Mouse (Mus musculus) kidney, postnatal 36 days (tissue): ENCODE measurements at regions not wholly inside any gene's neighbourhood (a gene's known extent, or its start where the extent isn't known, plus 50 kb on each side); places are given as distances from the start of the nearest gene placed in this dataset.

Source experiments
- DNase-seq, 2 experiments: peaks; one replicate each; pipeline ENCODE4 v3.0.0; 2021 to 2022; ENCODE audit warnings: mixed read lengths in 2 of 2

DNA sequence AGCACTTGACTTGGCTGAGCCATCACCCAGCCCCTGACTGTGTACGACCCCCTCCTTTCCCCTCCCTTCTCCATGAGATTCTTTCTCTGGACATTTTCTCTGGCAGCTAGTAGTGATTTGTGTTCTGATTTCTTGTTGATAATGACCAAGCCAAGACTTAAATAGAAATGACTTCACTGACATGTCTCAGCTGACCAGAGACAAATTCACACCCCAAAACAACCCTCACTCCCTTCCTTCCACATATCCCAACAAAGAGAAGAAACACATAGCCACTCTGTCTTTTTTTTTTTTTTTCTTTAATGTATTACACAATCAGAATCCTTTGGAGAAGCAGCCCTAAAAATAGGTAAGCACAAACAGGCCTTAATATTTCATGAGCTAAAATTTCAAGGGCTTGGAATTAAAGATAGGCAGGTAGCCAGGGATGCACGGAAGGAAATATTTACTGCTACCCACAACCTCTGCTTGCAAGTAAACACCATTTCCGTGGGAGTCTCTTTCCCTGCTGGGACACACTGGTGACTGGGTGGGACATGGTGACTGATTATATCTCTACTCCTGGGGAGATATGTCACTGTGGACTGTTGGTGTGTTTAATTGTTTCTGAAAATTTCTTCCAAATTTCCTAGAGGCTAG, 272.1 kb upstream of the Adgrl2 start:
- DNase-seq = peak; percentile 25 to 61

DNA sequence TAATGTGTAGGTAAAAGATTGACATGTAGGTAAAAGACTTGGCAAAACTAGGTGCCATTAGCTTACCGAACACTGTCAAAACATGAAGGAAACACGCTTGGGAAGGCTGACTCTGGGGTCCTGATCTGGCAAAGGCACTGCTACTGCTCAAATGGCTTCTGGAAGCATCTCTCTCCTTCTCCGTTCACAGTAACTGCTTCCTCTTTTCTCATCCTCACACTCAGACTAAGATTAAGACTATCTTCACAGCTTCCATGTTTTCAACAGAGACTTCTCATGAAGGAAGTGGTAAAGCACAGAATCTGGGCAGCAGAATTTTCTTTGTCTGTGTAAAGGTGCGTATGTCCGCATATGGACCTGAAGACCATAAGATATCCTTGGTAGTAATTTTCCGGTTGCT, 271.4 kb upstream of the Adgrl2 start:
- no peak for DNase-seq

DNA sequence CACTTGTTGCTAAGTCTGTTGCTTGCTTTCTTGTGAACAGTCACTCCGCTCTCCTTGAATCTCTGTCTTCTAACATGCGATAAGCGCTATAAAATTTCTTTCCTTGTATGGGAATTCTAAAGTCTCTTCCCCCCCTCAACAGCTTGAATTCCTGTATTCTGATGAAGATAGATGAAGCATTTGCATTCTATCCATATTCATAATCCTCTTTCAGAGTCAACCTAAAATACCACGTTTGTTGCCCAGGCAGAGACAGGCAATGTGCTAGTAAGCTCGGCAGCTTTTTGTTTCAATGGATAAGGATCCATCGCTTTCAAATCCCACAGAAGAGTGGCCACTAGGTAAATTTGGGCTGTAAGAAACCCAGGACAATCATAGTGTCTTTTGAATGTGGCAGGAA, 268.5 kb upstream of the Adgrl2 start:
- DNase-seq = no peak

DNA sequence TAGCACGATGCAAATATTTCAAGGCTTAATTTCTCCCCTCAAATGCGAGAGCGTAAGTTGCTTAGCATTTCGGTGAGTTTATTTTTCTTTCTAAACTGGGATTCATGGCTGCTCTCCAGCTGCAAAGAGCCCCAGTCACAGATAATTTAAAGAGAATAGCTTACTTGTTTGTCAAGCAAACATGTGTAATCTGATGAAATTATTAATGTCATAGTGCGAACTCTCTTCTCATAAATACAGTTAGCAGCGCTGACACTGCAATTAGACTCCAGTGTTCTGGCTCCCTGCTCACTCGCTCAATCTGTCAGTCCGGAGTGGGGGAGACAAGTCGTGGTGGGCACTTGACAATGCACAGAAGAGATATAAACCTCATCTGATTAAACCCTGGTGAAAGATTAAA, 266.5 kb upstream of the Adgrl2 start:
- no peak for DNase-seq

DNA sequence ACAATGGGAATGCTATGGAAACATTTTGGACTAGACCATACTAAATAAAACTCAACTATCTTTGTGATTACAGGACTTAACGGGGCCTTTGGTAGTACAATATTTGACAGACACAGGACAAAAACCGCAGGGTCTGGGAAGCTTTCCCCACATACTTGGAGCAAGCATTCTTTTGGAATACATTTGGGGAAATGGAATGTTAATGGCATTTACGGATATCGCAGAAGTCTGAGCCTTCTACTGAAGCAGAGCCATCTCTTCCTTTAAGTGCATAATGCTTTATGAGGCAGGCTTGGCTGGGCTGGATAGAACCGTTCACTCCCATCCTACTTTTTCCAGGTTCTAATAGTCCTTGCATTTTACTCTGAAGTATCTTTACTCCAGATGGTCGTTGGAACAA, 262.7 kb upstream of the Adgrl2 start:
- no peak for DNase-seq

DNA sequence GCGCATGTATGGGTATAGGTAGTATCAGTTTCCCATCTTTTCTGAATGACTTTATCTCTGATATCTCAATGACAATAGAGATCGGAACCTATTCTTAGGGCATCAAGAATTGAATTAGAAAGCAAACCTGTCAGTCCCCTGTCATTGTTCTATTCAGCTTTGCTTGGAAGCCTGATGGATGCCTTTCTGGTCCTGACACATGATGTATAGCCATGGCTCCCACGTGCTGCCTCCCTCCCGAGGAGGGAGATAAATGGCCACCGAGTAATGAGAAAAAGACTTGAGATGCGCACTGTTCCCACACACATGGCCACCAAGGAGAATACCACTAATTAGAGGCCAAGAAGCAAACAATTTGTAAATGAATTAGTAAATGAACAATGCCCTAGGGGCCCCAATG, 261.8 kb upstream of the Adgrl2 start:
- DNase-seq = no peak

DNA sequence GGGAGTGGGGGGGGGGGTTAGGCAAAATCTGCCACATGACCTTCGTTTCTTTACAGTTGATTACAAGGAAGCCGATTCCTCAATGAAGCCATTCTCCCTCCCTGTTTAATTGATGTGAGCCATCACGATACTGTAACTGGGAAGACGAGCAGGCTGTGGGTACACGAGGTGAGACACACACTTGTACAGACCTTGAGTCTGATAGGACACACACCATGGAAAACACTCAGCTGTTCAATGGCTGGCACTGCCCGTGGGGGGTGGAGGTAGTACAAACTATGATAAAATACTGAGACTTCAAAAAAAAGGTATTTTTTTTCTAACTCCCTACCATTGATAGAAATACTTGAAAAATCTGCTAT, 257.3 kb upstream of the Adgrl2 start:
- no peak for DNase-seq

DNA sequence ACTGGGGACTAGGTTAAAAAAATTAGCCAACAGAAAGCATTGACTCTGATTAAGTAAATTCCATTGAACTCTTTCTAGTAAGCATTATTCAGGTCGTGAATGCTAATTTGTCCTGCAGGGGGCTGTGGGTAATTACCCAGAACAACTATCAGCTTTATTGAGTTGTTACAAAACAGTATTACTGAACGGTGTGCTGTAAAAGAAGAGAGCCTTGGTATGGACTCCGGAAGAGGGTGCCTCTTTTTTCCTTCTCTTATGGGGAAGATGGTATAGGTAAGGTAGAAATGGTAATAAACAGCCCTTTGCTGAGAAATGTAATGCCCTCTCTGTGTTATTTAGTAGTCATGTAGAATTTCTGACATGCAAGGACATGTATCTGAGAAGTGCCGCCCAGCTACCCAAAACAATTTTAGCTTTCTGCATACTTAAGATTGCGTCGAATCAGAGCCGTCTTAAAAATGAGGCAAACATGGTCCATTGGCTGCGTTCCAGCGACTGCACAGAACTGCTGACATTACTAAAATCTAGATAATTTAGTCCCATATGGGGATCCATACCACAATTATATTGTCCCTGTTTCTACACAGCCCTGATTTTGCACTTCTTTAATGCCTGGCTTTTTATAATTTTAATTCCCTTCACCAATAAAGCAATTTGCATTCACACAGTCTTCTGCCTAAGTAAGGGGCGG, 256.7 kb upstream of the Adgrl2 start:
- DNase-seq = no peak

DNA sequence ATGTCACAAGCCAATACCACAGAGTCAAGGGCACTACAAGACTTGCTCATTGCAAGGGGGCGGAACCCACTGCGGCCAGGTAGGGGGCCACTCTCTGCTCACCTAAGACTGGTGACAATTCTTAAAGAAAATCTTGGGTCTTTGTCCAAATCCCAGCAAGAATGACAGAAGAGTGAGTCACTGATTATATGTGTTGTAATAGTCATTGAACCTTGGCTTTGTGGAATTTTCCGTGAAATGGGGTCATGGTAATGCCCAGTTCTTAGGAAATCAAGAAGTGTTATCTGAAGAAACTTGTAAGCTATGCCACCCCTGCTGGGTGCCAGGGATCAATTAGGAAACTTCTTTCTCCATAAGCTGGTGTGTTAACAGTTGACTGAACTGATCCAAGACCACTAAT, 249.3 kb upstream of the Adgrl2 start:
- DNase-seq = no peak

DNA sequence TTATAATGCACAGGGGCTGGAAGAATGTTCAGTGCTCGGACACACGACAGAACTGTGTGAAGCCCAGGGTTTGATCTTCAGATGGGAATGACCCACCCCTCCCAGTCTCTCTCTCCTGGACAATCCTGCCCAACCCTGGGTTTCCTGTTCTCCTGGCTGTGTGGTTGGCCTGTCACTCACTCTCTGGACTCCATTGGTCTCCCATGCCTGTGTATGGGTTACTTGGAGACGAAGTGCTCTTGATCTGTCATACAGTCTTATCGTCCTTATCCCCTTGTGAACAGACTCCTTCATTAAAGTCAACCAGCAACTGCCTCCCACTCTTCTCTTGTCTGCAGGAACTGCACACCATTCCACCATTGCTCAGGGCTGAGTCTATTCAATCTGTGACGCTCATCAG, 247.7 kb upstream of the Adgrl2 start:
- no peak for DNase-seq

DNA sequence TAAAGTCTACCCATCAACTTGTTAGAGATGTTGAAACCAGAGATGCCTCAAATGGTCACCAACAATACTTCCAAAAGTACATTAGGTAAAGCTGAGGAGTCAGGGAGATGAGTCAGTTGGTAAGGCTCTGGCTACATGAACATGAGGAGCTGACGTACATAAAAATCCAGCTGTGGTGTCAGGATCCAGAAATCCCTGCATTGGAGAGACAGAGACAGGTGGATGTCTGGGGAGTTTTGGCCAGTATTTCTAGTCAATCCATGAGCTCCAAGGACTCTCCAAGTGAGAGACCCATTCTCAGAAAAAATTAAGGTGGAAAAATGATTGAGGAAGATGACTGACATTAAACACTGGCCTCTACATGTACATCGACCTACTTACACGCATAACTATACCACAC, 244.8 kb upstream of the Adgrl2 start:
- no peak for DNase-seq

DNA sequence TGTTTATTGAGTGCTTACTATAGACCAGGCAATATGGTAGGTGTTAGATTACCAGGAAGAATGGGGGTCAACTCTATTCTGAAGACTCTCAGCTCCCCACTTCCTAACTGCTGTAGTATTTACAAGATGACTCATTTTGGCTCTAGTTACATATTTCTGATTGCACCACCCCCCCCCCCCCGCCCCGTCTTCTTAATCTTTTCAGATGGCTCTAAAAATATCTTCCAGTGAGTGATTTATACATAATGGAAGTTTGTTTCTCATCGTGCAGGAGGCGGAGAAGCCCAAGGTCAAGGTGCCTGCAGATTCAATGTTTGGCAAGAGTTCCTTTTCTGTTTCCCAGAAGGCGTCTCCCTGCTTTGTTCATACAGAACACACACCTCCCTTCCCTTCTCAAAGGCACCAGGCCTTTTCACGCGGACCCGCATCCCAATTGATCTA, 243.4 kb upstream of the Adgrl2 start:
- peak; percentile 43 to 61 for DNase-seq

DNA sequence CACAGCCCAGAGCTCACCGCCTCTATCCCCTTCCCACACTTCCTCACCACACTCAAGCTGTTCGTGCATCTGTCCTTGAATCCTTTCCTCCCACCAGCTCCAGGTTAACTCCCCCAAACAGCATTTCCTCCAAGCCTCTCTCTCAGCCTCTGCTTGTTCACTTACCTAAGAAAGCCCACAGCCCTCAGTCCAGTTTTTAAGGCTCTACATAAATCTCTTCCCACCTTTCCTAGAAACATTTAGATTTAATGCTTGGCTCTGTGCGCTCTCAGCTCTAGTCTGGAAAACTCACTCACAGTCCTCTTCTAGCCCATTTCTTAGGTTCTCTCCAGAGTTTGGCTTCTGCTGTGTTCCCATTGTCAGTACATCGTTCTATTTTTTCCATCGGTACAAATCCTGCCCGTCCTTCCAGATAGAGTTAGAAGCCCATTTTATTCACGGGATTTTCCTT, 242.9 kb upstream of the Adgrl2 start:
- DNase-seq = no peak

DNA sequence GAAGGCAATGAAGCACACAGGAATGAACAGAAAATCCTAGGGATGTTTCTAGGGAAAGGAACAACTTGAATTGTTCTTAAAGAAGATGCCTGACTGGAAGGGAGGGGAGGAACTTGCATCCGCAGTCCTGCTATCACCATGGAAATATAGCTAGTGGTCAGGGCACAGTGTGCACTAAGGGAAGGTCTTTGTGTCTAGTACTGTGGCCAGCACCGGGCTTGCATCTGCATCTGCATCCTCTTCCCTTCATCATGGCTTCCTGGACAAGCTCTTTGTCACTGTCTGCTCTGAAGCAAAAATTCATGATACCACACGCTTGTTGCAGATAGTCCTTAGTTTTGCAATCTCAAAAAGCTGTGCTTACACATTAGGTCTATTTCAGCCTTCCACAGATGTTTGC, 241.0 kb upstream of the Adgrl2 start:
- no peak for DNase-seq

DNA sequence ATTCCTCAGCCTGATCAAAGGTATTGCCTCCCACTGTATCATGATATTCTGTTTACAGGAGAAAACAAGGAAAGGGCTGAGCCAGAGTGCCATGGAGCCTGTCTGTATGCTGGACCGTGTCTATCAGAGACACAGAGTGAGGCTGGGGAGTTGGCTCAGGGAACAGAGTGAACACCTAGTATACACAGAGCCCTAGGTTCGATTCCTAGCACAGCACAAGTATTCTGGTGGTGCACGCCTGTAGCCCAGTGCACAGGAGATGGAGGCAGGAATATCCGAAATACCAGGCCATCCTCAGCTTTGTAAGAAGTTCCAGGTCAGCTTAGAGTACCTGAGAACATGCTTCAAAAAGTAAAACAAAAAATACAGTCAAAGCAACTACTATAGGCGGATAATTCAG, 237.2 kb upstream of the Adgrl2 start:
- DNase-seq = no peak

DNA sequence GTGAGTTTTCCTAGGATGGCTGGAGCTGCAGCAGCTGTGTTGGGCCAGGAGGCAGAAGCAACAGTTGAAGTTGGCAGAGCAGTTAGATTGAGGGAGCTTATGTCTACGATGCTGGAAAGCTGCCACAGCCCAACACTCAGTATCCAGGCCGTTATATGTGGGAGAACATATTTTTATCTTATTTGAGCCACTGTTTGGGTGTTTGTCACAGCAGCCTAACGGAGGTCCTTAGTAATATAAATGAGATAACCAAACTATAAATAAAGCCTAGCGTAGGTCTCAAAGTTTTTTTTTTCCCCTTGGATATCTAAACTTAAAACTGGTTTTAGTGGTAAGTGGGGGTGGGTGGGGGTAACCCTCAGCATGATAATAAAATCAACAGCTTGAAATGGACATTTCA, 236.4 kb upstream of the Adgrl2 start:
- no peak for DNase-seq

DNA sequence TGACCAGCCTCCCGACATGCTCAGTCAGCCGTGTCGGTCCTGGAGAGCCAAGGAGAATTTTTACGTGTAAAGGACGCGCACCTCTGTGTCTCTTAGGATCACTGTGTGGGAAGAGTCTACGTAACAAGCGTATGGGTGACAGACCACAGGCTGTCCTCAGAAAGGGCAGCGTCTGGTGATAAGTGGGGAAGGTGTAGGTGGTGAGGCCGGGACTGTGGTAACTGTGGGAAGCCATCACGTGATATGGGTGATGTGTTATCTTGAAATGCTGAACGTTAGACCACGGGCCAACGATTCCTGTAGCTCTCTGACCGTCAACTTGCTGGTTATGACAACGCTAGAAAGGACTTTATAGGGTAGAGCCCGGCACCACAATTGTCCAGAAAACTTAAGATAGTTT, 235.3 kb upstream of the Adgrl2 start:
- no peak for DNase-seq

DNA sequence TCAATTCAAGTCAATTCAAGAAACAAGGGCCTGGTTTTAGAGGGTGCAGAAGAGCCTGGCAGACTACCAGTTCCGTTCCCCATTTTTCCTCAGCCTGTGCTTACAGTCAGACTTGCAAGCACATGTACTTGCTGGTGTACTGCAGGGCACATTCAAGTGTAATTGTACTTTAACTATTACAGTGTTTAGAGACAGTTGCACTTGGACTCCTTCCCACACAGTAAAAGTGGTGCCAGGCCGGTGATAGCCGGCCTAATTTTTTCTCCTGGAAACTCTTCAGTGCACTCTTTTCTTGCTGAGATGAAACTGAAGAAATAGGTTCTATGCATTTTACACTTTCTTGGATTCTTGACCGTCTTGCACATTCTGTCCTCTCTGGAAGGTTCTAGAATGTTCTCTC, 233.9 kb upstream of the Adgrl2 start:
- peak; percentile 57 to 72 for DNase-seq

DNA sequence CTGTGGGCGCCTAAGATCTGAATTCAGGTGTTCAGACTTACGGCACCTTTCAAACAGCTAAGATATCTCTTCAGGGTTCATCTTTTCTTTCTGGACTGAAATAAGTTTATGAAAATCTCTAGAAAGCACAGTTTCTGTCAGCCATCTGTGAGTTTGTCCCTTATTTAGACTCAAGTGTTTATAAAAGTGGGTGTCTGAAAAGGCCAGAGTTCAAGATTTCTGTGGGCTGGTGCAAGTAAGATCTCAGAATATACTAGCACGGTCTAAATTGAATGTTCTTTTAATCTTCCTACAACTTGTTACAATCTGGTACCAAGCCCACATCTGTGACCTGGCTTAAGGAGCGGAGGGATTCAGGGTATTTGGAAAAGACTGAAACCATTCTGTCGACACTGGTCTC, 233.4 kb upstream of the Adgrl2 start:
- DNase-seq = no peak

DNA sequence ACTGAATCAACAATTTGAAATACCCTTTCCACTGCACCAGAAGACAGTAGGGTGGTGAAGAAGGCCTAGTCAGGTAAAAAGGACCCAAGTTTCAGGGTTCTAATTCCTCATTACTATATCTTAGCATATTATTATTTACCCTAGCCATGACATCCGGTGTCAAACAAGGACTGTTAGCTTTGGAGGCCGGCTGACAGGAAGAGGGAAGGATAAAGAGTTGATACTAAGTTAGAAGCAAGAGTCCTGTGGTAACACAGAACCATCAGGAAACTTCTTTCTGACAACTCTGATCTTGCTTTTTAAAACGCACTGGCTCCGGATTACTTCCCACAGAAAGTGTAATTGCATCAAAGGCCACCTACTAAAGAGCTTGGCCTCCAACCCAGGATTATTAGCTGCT, 230.6 kb upstream of the Adgrl2 start:
- no peak for DNase-seq

DNA sequence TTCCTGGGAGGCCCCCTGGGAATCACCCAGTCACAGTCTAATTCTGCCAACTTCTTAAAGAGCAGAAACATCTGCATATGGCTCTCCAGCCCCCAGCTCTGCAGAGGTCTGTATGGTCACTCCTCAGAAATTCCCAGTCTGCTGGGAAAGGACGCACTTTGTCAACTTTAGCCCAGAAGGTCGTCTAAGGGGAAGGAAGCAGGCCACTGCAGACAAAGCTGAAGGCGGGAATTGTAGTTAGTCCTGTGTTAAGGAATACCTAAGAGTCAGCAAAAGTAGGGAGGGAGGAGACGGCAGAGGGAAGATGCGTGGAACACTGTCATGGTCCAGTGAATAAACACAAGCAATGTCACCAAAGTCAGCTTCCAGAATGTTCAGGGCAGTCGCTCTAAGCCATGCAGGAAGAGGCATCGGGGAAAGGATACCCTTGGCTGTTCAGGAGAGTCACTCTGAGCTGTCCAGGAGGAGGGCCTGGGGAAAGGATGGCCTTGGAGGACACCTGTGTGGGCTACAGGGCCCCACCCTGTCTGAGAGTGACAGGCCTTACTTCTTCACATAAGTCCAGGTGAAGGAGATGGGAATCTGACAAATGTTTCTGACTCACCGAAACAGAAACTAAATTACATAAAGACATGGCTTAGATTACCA, 230.1 kb upstream of the Adgrl2 start:
- DNase-seq = peak; percentile 33 to 43

DNA sequence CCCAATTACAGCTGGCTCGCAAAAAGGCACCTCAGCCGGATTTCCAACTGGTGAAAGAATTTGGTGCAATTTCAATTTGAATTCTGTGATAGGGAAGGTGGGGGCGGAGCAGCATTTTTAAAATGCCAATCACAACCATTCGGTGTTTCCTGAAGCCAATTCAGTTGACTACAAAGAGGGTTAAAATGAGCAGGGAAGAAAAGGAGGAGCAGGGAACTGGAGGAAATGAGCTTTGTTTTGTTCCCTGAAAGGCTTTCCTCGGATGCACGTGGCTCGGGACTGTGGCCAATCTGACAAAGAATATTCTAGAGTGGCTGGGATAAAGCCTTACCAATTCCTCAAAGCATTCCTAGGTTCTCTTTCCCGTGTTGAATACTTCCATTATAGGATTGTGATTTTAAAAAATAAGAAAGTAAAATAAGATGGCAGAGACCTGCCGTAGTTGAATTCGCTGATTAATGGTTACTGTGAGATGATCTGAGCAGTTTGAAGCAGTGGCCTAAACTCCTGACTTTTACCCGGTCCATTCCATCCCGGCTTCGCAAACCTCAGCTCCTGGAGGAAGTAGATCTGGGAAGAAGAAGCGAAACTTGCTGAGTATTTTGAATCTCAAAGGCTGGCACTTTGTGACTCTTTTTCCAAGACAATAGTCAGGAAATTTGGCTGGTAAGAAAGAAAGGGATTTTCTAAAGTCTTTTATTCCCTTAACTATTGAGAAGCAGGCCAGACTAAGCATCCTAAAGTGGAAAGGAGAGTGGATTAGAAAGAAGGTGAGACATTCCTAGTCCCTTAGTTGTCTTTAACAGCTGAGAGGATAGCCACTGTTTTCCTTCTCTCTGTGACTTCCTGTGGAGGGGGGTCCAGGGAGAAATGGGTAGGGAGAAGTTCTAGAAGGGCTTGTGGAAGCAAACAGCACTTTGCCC, 229.3 kb upstream of the Adgrl2 start:
- DNase-seq = peak; percentile 37 to 61
